10 mouse cellular contexts compared by ENCODE assay signal in genomic region chr8:77367091-77367490, GRCm38 (mm10).
DNase-seq lines count a peak whose midpoint lies in the region; ATAC-seq and TF ChIP-seq lines count a peak whose summit lies in the region.
"Had no signal": no experiment of that assay in that cellular context is flagged by ENCODE, and none has a peak within 500 bp of the region (broad histone marks: within the 10 kb centered on the region; RNA-seq: fewer than 3 reads in every experiment).

No protein-coding gene starts in this region.

- H3K27ac ChIP-seq in embryonic facial prominence, embryonic 11.5 days (replicated peaks; ENCODE audit: low read depth, low read length), result no peak overlapping the region
- H3K27ac ChIP-seq in embryonic facial prominence, embryonic 10.5 days (replicated peaks), result no peak overlapping the region
- H3K27ac ChIP-seq in midbrain, embryonic 11.5 days (ENCODE audit: low read depth, low read length), result no peak overlapping the region
- H3K27ac ChIP-seq in midbrain, embryonic 10.5 days (replicated peaks), result no peak overlapping the region
- no peak overlapping the region for H3K27ac ChIP-seq in kidney, postnatal 0 days
- H3K27ac ChIP-seq in stomach, postnatal 0 days (replicated peaks), result no peak overlapping the region
- H3K27ac ChIP-seq: embryonic facial prominence, embryonic 15.5 days; hindbrain, embryonic 15.5 days had no signal

- H3K36me3 ChIP-seq in embryonic facial prominence, embryonic 11.5 days (replicated peaks; ENCODE audit: control insufficient read depth, insufficient read depth, low read depth, low read length), result no peaks in the 10 kb centered on the region
- H3K36me3 ChIP-seq in embryonic facial prominence, embryonic 10.5 days (replicated peaks), result peaks cover 9% of the 10 kb centered on the region; the same call in 1 of the 2 replicates
- H3K36me3 ChIP-seq in midbrain, embryonic 11.5 days (ENCODE audit: control insufficient read depth, insufficient read depth, low read length), result no peaks in the 10 kb centered on the region
- H3K36me3 ChIP-seq in midbrain, embryonic 10.5 days, result no peaks in the 10 kb centered on the region
- H3K36me3 ChIP-seq in kidney, postnatal 0 days (ENCODE audit: insufficient read depth, low read length), result peaks cover 6% of the 10 kb centered on the region; the same call in 1 of the 2 replicates
- peaks cover 15% of the 10 kb centered on the region for H3K36me3 ChIP-seq in stomach, postnatal 0 days (ENCODE audit: control insufficient read depth, insufficient read depth, low read length)
- H3K36me3 ChIP-seq: embryonic facial prominence, embryonic 15.5 days; hindbrain, embryonic 15.5 days had no signal

- no peaks in the 10 kb centered on the region for H3K4me1 ChIP-seq in embryonic facial prominence, embryonic 11.5 days (ENCODE audit: control insufficient read depth, insufficient read depth, low read length)
- H3K4me1 ChIP-seq in embryonic facial prominence, embryonic 10.5 days, result peaks cover 21% of the 10 kb centered on the region
- H3K4me1 ChIP-seq in midbrain, embryonic 11.5 days (ENCODE audit: control insufficient read depth, insufficient read depth, low read length), result no peaks in the 10 kb centered on the region
- H3K4me1 ChIP-seq in midbrain, embryonic 10.5 days, result peaks cover 5% of the 10 kb centered on the region; the same call in 1 of the 2 replicates
- H3K4me1 ChIP-seq in kidney, postnatal 0 days (replicated peaks; ENCODE audit: insufficient read depth, low read length), result no peaks in the 10 kb centered on the region
- no peaks in the 10 kb centered on the region for H3K4me1 ChIP-seq in stomach, postnatal 0 days (replicated peaks; ENCODE audit: control insufficient read depth, insufficient read depth)

- DNase-seq in embryonic facial prominence, embryonic 11.5 days (ENCODE audit: low spot score), result peak; percentile 52
- DNase-seq in embryonic facial prominence, embryonic 10.5 days (ENCODE audit: low spot score), result no peak
- no peak for DNase-seq in midbrain, embryonic 11.5 days (ENCODE audit: low spot score, missing footprints)
- DNase-seq in midbrain, embryonic 10.5 days (ENCODE audit: low spot score), result no peak
- peak; percentile 59 for DNase-seq in kidney, postnatal 0 days (ENCODE audit: low spot score)
- DNase-seq in stomach, postnatal 0 days (ENCODE audit: low spot score), result no peak
- no peak for DNase-seq in c-Kit-positive CD71-positive TER-119-positive erythroid progenitor cells, embryonic 14.5 days (ENCODE audit: low spot score)
- no peak for DNase-seq in Muller cell, postnatal 12 days (ENCODE audit: inconsistent ontology term)

- no peaks in the 10 kb centered on the region for H3K9me3 ChIP-seq in embryonic facial prominence, embryonic 11.5 days (replicated peaks; ENCODE audit: control insufficient read depth, low read length)
- no peaks in the 10 kb centered on the region for H3K9me3 ChIP-seq in embryonic facial prominence, embryonic 10.5 days
- no peaks in the 10 kb centered on the region for H3K9me3 ChIP-seq in midbrain, embryonic 11.5 days (ENCODE audit: control insufficient read depth, low read length)
- H3K9me3 ChIP-seq in midbrain, embryonic 10.5 days (replicated peaks), result no peaks in the 10 kb centered on the region
- H3K9me3 ChIP-seq in kidney, postnatal 0 days (replicated peaks; ENCODE audit: low read length), result no peaks in the 10 kb centered on the region
- no peaks in the 10 kb centered on the region for H3K9me3 ChIP-seq in stomach, postnatal 0 days (ENCODE audit: control insufficient read depth, low read length)
- H3K9me3 ChIP-seq: embryonic facial prominence, embryonic 15.5 days; hindbrain, embryonic 15.5 days had no signal

- no peak overlapping the region for H3K9ac ChIP-seq in embryonic facial prominence, embryonic 11.5 days (replicated peaks; ENCODE audit: low read length)
- no peak overlapping the region for H3K9ac ChIP-seq in midbrain, embryonic 11.5 days (ENCODE audit: low read length)
- no peak overlapping the region for H3K9ac ChIP-seq in kidney, postnatal 0 days (ENCODE audit: low read depth, low read length)
- H3K9ac ChIP-seq in stomach, postnatal 0 days (ENCODE audit: low read length), result no peak overlapping the region
- H3K9ac ChIP-seq: embryonic facial prominence, embryonic 15.5 days; hindbrain, embryonic 15.5 days had no signal

- H3K27me3 ChIP-seq in embryonic facial prominence, embryonic 11.5 days (ENCODE audit: control insufficient read depth, insufficient read depth, low read length), result no peaks in the 10 kb centered on the region
- H3K27me3 ChIP-seq in embryonic facial prominence, embryonic 10.5 days (replicated peaks; ENCODE audit: low read depth, poor library complexity, severe bottlenecking), result no peaks in the 10 kb centered on the region
- H3K27me3 ChIP-seq in midbrain, embryonic 11.5 days (ENCODE audit: control insufficient read depth, insufficient read depth, low read length), result no peaks in the 10 kb centered on the region
- no peaks in the 10 kb centered on the region for H3K27me3 ChIP-seq in midbrain, embryonic 10.5 days (ENCODE audit: low read depth, poor library complexity, severe bottlenecking)
- no peaks in the 10 kb centered on the region for H3K27me3 ChIP-seq in kidney, postnatal 0 days (ENCODE audit: insufficient read depth, low read length)
- no peaks in the 10 kb centered on the region for H3K27me3 ChIP-seq in stomach, postnatal 0 days (ENCODE audit: control insufficient read depth, insufficient read depth, low read length)
- H3K27me3 ChIP-seq: embryonic facial prominence, embryonic 15.5 days; hindbrain, embryonic 15.5 days had no signal

- ATAC-seq in embryonic facial prominence, embryonic 11.5 days (replicated peaks; ENCODE audit: insufficient number of reproducible peaks, low FRiP score, low TSS enrichment, low read depth), result no peak
- ATAC-seq in midbrain, embryonic 11.5 days (ENCODE audit: low FRiP score), result 0 out of 2 replicates have a peak, but pooled peaks have one; percentile 30
- ATAC-seq in kidney, postnatal 0 days (replicated peaks; ENCODE audit: low FRiP score, low read depth), result no peak
- no peak for ATAC-seq in stomach, postnatal 0 days (ENCODE audit: low FRiP score, low TSS enrichment)

- no peak for TF ChIP-seq EP300 in stomach, postnatal 0 days (optimal IDR thresholded peaks at IDR 0.05)

- peak; percentile 69 for TF ChIP-seq CTCF in kidney, postnatal 0 days (IDR thresholded peaks at IDR 0.05; ENCODE audit: low read depth)
- peak; percentile 71 for TF ChIP-seq CTCF in stomach, postnatal 0 days (IDR thresholded peaks at IDR 0.05; ENCODE audit: low read depth)

- WGBS in embryonic facial prominence, embryonic 11.5 days, result 49% methylated on average over 3 of the region's 3 CpGs
- 58% methylated on average over 3 of the region's 3 CpGs for WGBS in embryonic facial prominence, embryonic 10.5 days
- WGBS in midbrain, embryonic 11.5 days, result 50% methylated on average over 3 of the region's 3 CpGs
- WGBS in midbrain, embryonic 10.5 days, result 66% methylated on average over 3 of the region's 3 CpGs
- 48% methylated on average over 3 of the region's 3 CpGs for WGBS in kidney, postnatal 0 days
- 54% methylated on average over 3 of the region's 3 CpGs for WGBS in stomach, postnatal 0 days

- H3K4me3 ChIP-seq in embryonic facial prominence, embryonic 11.5 days (ENCODE audit: low read depth, low read length), result no peak overlapping the region
- H3K4me3 ChIP-seq in embryonic facial prominence, embryonic 10.5 days, result no peak overlapping the region
- no peak overlapping the region for H3K4me3 ChIP-seq in midbrain, embryonic 11.5 days (ENCODE audit: low read depth, low read length)
- no peak overlapping the region for H3K4me3 ChIP-seq in midbrain, embryonic 10.5 days
- no peak overlapping the region for H3K4me3 ChIP-seq in kidney, postnatal 0 days (replicated peaks; ENCODE audit: low read depth, low read length)
- H3K4me3 ChIP-seq in stomach, postnatal 0 days (ENCODE audit: low read depth, low read length), result no peak overlapping the region
- H3K4me3 ChIP-seq: embryonic facial prominence, embryonic 15.5 days; hindbrain, embryonic 15.5 days had no signal

- H3K4me2 ChIP-seq in embryonic facial prominence, embryonic 11.5 days (ENCODE audit: low read depth, low read length), result no peak overlapping the region
- no peak overlapping the region for H3K4me2 ChIP-seq in midbrain, embryonic 11.5 days
- H3K4me2 ChIP-seq in kidney, postnatal 0 days (ENCODE audit: low read length), result no peak overlapping the region
- no peak overlapping the region for H3K4me2 ChIP-seq in stomach, postnatal 0 days (replicated peaks; ENCODE audit: low read depth)
- H3K4me2 ChIP-seq: embryonic facial prominence, embryonic 15.5 days; hindbrain, embryonic 15.5 days had no signal

Comparison
In these comparisons a context has a peak if more than half of its experiments do, and no peak if none do; other contexts are left out.
1. DNase-seq: peak in embryonic facial prominence, embryonic 11.5 days (single experiment) and kidney, postnatal 0 days (single experiment); none in embryonic facial prominence, embryonic 10.5 days (single experiment), midbrain, embryonic 11.5 days (single experiment), midbrain, embryonic 10.5 days (single experiment), stomach, postnatal 0 days (single experiment), c-Kit-positive CD71-positive TER-119-positive erythroid progenitor cells, embryonic 14.5 days (single experiment) and Muller cell, postnatal 12 days (single experiment).